Mouse (Mus musculus): ENCODE measurements around the gene Skiv2l. TPM values are rescaled to one million over a fixed set of nuclear protein-coding genes. Genes with fewer than 3 reads are reported as not detected.

Skiv2l gene
- polyA plus RNA-seq, 1 experiment from 2014 or later = 27.1 TPM

- ATAC-seq (replicated peaks; ENCODE audit: insufficient number of reproducible peaks, low FRiP score, low TSS enrichment, low read depth) (no peak), DNase-seq (ENCODE audit: low spot score) (no peak)
- Histone ChIP-seq H3K4me2 (ENCODE audit: low read depth, low read length) (no peak overlapping the region), H3K4me1 (ENCODE audit: control insufficient read depth, insufficient read depth, low read length) (peaks cover 5% of the 10 kb centered on the region), H3K4me3 (ENCODE audit: low read depth, low read length) (no peak overlapping the region), H3K9me3 (replicated peaks; ENCODE audit: control insufficient read depth, low read length) (no peaks in the 10 kb centered on the region), H3K27me3 (ENCODE audit: control insufficient read depth, insufficient read depth, low read length) (no peaks in the 10 kb centered on the region), H3K36me3 (replicated peaks; ENCODE audit: control insufficient read depth, insufficient read depth, low read depth, low read length) (no peaks in the 10 kb centered on the region; the same call in 1 of the 2 replicates), H3K27ac (replicated peaks; ENCODE audit: low read depth, low read length) (no peak overlapping the region), H3K9ac (replicated peaks; ENCODE audit: low read length) (0 out of 2 replicates have a peak overlapping the region, but pooled peaks have one; percentile 22)
- WGBS = 93% methylated on average over 6 of the region's 6 CpGs
Observed at GRCm38 (mm10) chr17:34847192-34847591, 2.8 kb downstream of the Skiv2l start.

- 93% methylated on average over 13 of the region's 13 CpGs for WGBS
- Histone ChIP-seq H3K27me3 (ENCODE audit: control insufficient read depth, insufficient read depth, low read length) (no peaks in the 10 kb centered on the region), H3K9me3 (replicated peaks; ENCODE audit: control insufficient read depth, low read length) (no peaks in the 10 kb centered on the region), H3K4me1 (ENCODE audit: control insufficient read depth, insufficient read depth, low read length) (no peaks in the 10 kb centered on the region), H3K4me2 (ENCODE audit: low read depth, low read length) (no peak overlapping the region), H3K27ac (replicated peaks; ENCODE audit: low read depth, low read length) (no peak overlapping the region), H3K4me3 (ENCODE audit: low read depth, low read length) (no peak overlapping the region), H3K36me3 (replicated peaks; ENCODE audit: control insufficient read depth, insufficient read depth, low read depth, low read length) (no peaks in the 10 kb centered on the region; the same call in none of the 2 replicates), H3K9ac (replicated peaks; ENCODE audit: low read length) (no peak overlapping the region)
- ATAC-seq (replicated peaks; ENCODE audit: insufficient number of reproducible peaks, low FRiP score, low TSS enrichment, low read depth) (no peak), DNase-seq (ENCODE audit: low spot score) (no peak)
Observed at GRCm38 (mm10) chr17:34844884-34845283, 5.1 kb downstream of the Skiv2l start.

GRCm38 (mm10) chr17:34840736-34841307, 9.2 kb downstream of the Skiv2l start:
- H3K4me1 ChIP-seq (ENCODE audit: control insufficient read depth, insufficient read depth, low read length) = no peaks in the 10 kb centered on the region; the same call in none of the 2 replicates
- no peaks in the 10 kb centered on the region for H3K27me3 ChIP-seq (ENCODE audit: control insufficient read depth, insufficient read depth, low read length)
- no peak overlapping the region for H3K9ac ChIP-seq (replicated peaks; ENCODE audit: low read length)
- no peaks in the 10 kb centered on the region; the same call in none of the 2 replicates for H3K36me3 ChIP-seq (replicated peaks; ENCODE audit: control insufficient read depth, insufficient read depth, low read depth, low read length)
- ATAC-seq (replicated peaks; ENCODE audit: insufficient number of reproducible peaks, low FRiP score, low TSS enrichment, low read depth) (no peak), DNase-seq (ENCODE audit: low spot score) (no peak)
- no peaks in the 10 kb centered on the region for H3K9me3 ChIP-seq (replicated peaks; ENCODE audit: control insufficient read depth, low read length)
- H3K4me2 ChIP-seq (ENCODE audit: low read depth, low read length) = no peak overlapping the region
- H3K4me3 ChIP-seq (ENCODE audit: low read depth, low read length) = no peak overlapping the region
- 89% methylated on average over 6 of the region's 6 CpGs for WGBS
- no peak overlapping the region for H3K27ac ChIP-seq (replicated peaks; ENCODE audit: low read depth, low read length)

- 90% methylated on average over 7 of the region's 7 CpGs for WGBS
- Histone ChIP-seq H3K4me1 (ENCODE audit: control insufficient read depth, insufficient read depth, low read length) (no peaks in the 10 kb centered on the region; the same call in none of the 2 replicates), H3K27me3 (ENCODE audit: control insufficient read depth, insufficient read depth, low read length) (no peaks in the 10 kb centered on the region), H3K36me3 (replicated peaks; ENCODE audit: control insufficient read depth, insufficient read depth, low read depth, low read length) (no peaks in the 10 kb centered on the region; the same call in 1 of the 2 replicates), H3K4me3 (ENCODE audit: low read depth, low read length) (no peak overlapping the region), H3K27ac (replicated peaks; ENCODE audit: low read depth, low read length) (no peak overlapping the region), H3K9me3 (replicated peaks; ENCODE audit: control insufficient read depth, low read length) (no peaks in the 10 kb centered on the region), H3K9ac (replicated peaks; ENCODE audit: low read length) (no peak overlapping the region), H3K4me2 (ENCODE audit: low read depth, low read length) (no peak overlapping the region)
- DNase-seq (ENCODE audit: low spot score) = no peak
- no peak for ATAC-seq (replicated peaks; ENCODE audit: insufficient number of reproducible peaks, low FRiP score, low TSS enrichment, low read depth)
Observed at GRCm38 (mm10) chr17:34838785-34839184, 11.2 kb downstream of the Skiv2l start.

GRCm38 (mm10) chr17:34837464-34838324, 12.3 kb downstream of the Skiv2l start:
- Histone ChIP-seq H3K9ac (replicated peaks; ENCODE audit: low read length) (peak overlapping the region; percentile 71), H3K36me3 (replicated peaks; ENCODE audit: control insufficient read depth, insufficient read depth, low read depth, low read length) (no peaks in the 10 kb centered on the region; the same call in 1 of the 2 replicates), H3K4me2 (ENCODE audit: low read depth, low read length) (peak overlapping the region; percentile 90), H3K4me1 (ENCODE audit: control insufficient read depth, insufficient read depth, low read length) (no peaks in the 10 kb centered on the region; the same call in none of the 2 replicates), H3K27ac (replicated peaks; ENCODE audit: low read depth, low read length) (peak overlapping the region; percentile 35; the same call in 1 of the 2 replicates), H3K27me3 (ENCODE audit: control insufficient read depth, insufficient read depth, low read length) (no peaks in the 10 kb centered on the region), H3K9me3 (replicated peaks; ENCODE audit: control insufficient read depth, low read length) (no peaks in the 10 kb centered on the region), H3K4me3 (ENCODE audit: low read depth, low read length) (peak overlapping the region; percentile 61)
- ATAC-seq (replicated peaks; ENCODE audit: insufficient number of reproducible peaks, low FRiP score, low TSS enrichment, low read depth) = 0 out of 2 replicates have a peak, but pooled peaks have one; percentile 22
- DNase-seq (ENCODE audit: low spot score) = no peak
- WGBS = 36% methylated on average over 40 of the region's 43 CpGs

GRCm38 (mm10) chr17:34836856-34837221, 13.2 kb downstream of the Skiv2l start, which contains the start of the genes Stk19 and Dxo:
Gene Stk19, minus strand, starts transcription at chr17:34836945.
Gene Dxo, plus strand, starts transcription at chr17:34837019.
- H3K4me3 ChIP-seq (ENCODE audit: low read depth, low read length) = peak within 1 kb of the TSS; percentile 61
- no peaks in the 10 kb centered on the region; the same call in 1 of the 2 replicates for H3K36me3 ChIP-seq (replicated peaks; ENCODE audit: control insufficient read depth, insufficient read depth, low read depth, low read length)
- whole genome bisulfite sequencing = 0% methylated on average over 40 of the region's 40 CpGs
- peak within 1 kb of the TSS; percentile 35 for H3K27ac ChIP-seq (replicated peaks; ENCODE audit: low read depth, low read length)
- no peaks in the 10 kb centered on the region; the same call in none of the 2 replicates for H3K4me1 ChIP-seq (ENCODE audit: control insufficient read depth, insufficient read depth, low read length)
- DNase-seq (ENCODE audit: low spot score) = peak; percentile 98
- H3K9me3 ChIP-seq (replicated peaks; ENCODE audit: control insufficient read depth, low read length) = no peaks in the 10 kb centered on the region
- H3K9ac ChIP-seq (replicated peaks; ENCODE audit: low read length) = peak within 1 kb of the TSS; percentile 71
- H3K4me2 ChIP-seq (ENCODE audit: low read depth, low read length) = peak within 1 kb of the TSS; percentile 92
- no peaks in the 10 kb centered on the region for H3K27me3 ChIP-seq (ENCODE audit: control insufficient read depth, insufficient read depth, low read length)
- ATAC-seq (replicated peaks; ENCODE audit: insufficient number of reproducible peaks, low FRiP score, low TSS enrichment, low read depth) = peak; percentile 91

- Histone ChIP-seq H3K27ac (replicated peaks; ENCODE audit: low read depth, low read length) (no peak overlapping the region; the same call in 1 of the 2 replicates), H3K36me3 (replicated peaks; ENCODE audit: control insufficient read depth, insufficient read depth, low read depth, low read length) (no peaks in the 10 kb centered on the region; the same call in 1 of the 2 replicates), H3K4me1 (ENCODE audit: control insufficient read depth, insufficient read depth, low read length) (no peaks in the 10 kb centered on the region; the same call in none of the 2 replicates), H3K9me3 (replicated peaks; ENCODE audit: control insufficient read depth, low read length) (no peaks in the 10 kb centered on the region), H3K9ac (replicated peaks; ENCODE audit: low read length) (peak overlapping the region; percentile 62), H3K4me3 (ENCODE audit: low read depth, low read length) (peak overlapping the region; percentile 61), H3K4me2 (ENCODE audit: low read depth, low read length) (peak overlapping the region; percentile 92), H3K27me3 (ENCODE audit: control insufficient read depth, insufficient read depth, low read length) (no peaks in the 10 kb centered on the region)
- ATAC-seq (replicated peaks; ENCODE audit: insufficient number of reproducible peaks, low FRiP score, low TSS enrichment, low read depth) (peak; percentile 62), DNase-seq (ENCODE audit: low spot score) (no peak)
- WGBS = 4% methylated on average over 43 of the region's 48 CpGs
Observed at GRCm38 (mm10) chr17:34836155-34836855, 13.7 kb downstream of the Skiv2l start.
